Mouse (Mus musculus) adrenal gland, postnatal 25 days (tissue): ENCODE data around the gene Sult2a1. TPM values are rescaled to one million over a fixed set of nuclear protein-coding genes. Genes with fewer than 3 reads are reported as not detected.
"Not testable (repeated sequence)": the region's sequence is repeated elsewhere in the genome, so short reads cannot be mapped to it uniquely, and the experiment has no call there.

Source experiments
- DNase-seq: peaks from one replicate; pipeline ENCODE4 v3.0.0; 2021; ENCODE audit warnings: mixed read lengths
- long read RNA-seq: library from polyadenylated mRNA; stranded (forward); transcript quantifications from one replicate; pipeline ENCODE4 v2.0.0, GENCODE M21; 2021
- total RNA-seq: library from RNA; stranded (reverse); gene quantifications from 2 replicates; pipeline ENCODE4 v1.2.3, GENCODE M21; 2021

Sult2a1 gene
- total RNA-seq = 3.5 TPM in 1 of 2 replicates, not detected in the other
- long read RNA-seq, transcript Sult2a1-201 (6 exons, 1,020 nt) = major isoform, 27 of 29 reads
- long read RNA-seq, partial matches to known transcripts = 2 of 29 reads
- long read RNA-seq, other reads (novel, unspliced or antisense) = 0 of 29 reads

GRCm38 (mm10) chr7:13837309-13837708 is at the start of gene Sult2a1:
TSS of gene Sult2a1 (minus strand) at chr7:13837409.
- DNase-seq = not testable (repeated sequence)

GRCm38 (mm10) chr7:13813913-13814312 is 23.3 kb downstream of the Sult2a1 start:
- DNase-seq = no peak

Other genes with a start within 250 kb of the Sult2a1 start
- not detected in 2 replicates for gene Sult2a5, start 213.4 kb downstream of the Sult2a1 start, total RNA-seq
- gene Sult2a2, start 103.9 kb downstream of the Sult2a1 start, total RNA-seq = 2.3 TPM in 1 of 2 replicates, not detected in the other
- gene Sult2a4, start 152.2 kb upstream of the Sult2a1 start, total RNA-seq = not detected in 2 replicates